Mouse (Mus musculus) left cerebral cortex, postnatal 36 days (tissue): ENCODE data around the gene Aim2. TPM values are rescaled to one million over a fixed set of nuclear protein-coding genes. Genes with fewer than 3 reads are reported as not detected.
"Not testable (repeated sequence)": the region's sequence is repeated elsewhere in the genome, so short reads cannot be mapped to it uniquely, and the experiment has no call there.

Experiments
- DNase-seq, 2 experiments: peaks; one replicate each; pipeline ENCODE4 v3.0.0; 2021 to 2022; ENCODE audit warnings: low spot score in 2 of 2, mixed read lengths in 1 of 2
- intact Hi-C: fragments of 180-260 bp; cut with DNase I; formaldehyde crosslinking; loops from one replicate; pipeline ENCODE4 v1.15.1; 2025
- total RNA-seq, 2 experiments: library from RNA; stranded (reverse); gene quantifications; 2 replicates each; pipeline ENCODE4 v1.2.3; 2021

Gene Aim2
- total RNA-seq, 2 experiments from 2014 or later = 1.3 to 2.5 TPM

- intact Hi-C loops = no loop called here
Measured at GRCm38 (mm10) chr1:173437161-173437953, 86.7 kb downstream of the Aim2 start.

DNA sequence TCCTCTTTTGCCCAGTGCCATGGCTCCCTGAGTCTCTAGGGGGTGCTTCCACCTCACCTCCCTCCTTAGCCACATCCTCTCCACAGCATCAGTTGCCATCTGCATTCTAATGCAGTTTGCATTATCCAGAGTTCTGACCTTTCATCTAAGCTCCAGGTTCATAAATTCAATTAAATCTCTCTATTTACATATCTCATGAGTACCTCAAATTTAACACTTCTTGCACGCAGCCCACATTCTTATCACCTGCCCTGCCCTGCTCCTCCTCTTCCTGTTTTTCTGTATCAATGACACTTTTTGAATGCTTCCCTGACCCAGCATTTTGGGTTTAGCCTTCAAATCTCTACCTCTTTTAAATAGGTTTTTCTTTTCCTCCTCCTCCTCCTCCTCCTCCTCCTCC, 90.0 kb downstream of the Aim2 start:
- intact Hi-C loops = no loop called here
- no peak for DNase-seq

More at GRCm38 (mm10) chr1:173437161-173437953, 86.7 kb downstream of the Aim2 start:
- no peak for DNase-seq

DNA sequence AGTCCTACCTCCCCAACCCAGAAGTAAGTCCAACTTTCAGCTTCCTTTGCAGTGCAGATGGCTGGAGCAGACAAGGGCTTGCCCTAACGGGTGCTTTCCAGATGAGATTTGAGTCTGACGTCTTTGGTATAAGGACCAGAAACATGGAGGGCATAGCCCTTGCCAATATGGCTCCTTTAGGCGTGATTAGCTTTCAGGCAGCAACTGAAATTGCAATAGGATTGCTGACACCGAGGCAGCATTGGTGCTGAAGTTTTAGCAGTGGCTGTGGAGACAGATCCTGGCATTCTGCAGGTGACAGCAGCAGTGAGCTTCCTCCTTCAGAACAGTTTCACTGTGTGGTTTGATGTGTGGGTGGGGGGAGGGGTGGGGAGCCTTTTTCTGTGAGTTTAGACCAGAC, 90.5 kb downstream of the Aim2 start:
- intact Hi-C loops = no loop called here
- DNase-seq = no peak

DNA sequence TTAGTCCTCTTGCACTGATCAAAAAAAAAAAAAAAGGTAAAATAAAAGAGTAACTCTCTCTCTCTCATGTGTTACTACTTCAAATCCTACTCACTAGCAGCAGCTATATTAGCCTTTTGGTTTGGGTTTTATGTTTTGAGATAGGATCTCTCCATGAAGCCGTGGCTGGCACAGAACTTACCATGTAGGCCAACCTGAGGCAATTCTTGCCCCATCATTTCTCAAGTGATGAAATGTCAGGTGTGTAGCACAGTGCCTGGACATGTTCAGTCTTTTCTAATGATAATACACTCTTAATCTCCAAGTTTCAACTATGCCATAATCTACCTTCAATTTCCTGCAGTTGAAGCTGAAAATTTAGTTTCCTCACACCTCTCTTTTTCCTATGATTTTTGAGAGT, 92.4 kb downstream of the Aim2 start:
- intact Hi-C loops = no loop called here
- no peak for DNase-seq

DNA sequence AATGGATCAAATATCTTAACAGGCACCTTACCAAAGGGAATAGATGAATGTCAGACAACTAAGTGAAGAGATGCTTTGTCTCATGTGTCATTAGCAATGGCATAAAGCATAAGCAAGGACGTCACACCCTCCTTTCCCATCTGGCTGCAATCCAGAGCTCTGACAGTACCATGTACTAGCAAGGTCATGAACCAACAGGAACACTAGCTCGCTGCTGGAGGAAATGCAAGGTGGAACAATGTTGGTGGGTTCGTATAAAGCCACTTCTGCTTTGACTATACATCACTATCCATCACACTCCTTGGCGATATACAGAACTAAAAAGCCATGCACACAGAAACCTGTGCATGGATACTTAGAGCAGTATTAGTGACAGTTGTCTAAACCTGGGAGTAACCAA, 96.4 kb downstream of the Aim2 start:
- intact Hi-C loops = no loop called here
- no peak for DNase-seq

GRCm38 (mm10) chr1:173450621-173451020, 99.9 kb downstream of the Aim2 start:
- no peak for DNase-seq
- intact Hi-C loops = no loop called here

GRCm38 (mm10) chr1:173451665-173452064, 101.0 kb downstream of the Aim2 start:
- DNase-seq = no peak
- intact Hi-C loops = no loop called here

DNA sequence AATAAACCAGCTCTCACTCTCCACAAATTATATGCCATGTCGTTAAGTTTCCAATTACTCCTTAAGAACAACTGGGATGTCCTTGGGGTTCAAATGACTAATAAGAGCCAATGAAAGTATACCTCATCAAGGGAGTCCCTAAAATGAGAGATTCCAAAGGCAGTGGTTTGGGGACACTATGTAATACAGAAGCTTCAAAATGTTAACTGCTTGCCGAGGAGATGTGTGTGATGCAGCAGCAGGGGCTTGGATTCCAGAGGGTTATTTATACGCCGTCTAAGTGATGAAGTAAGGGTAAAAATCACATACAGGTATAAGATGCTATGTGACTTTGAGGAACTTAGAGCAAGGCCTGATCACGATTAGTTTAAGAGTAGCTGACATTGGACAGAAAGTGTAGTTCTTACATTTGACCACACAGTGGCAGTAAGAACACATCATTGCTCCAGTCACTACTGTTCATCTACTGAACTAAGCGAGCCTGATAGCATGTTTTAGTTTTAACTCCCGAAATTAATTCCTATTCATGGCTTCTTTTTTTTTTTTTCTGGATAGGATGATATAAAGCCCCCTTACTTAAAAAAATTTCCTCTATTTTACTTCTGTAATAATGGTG, 105.6 kb downstream of the Aim2 start:
- no peak for DNase-seq
- intact Hi-C loops = loop anchor here (2.0 to 5.0 kb wide), 2 partner anchors 647 to 1011 kb away; no protein-coding TSS in a partner anchor

- intact Hi-C loops = loop anchor here (2.0 to 5.0 kb wide), 2 partner anchors 646 to 1011 kb away; no protein-coding TSS in a partner anchor
- no peak for DNase-seq
Measured at GRCm38 (mm10) chr1:173456761-173457160, 106.1 kb downstream of the Aim2 start.

DNA sequence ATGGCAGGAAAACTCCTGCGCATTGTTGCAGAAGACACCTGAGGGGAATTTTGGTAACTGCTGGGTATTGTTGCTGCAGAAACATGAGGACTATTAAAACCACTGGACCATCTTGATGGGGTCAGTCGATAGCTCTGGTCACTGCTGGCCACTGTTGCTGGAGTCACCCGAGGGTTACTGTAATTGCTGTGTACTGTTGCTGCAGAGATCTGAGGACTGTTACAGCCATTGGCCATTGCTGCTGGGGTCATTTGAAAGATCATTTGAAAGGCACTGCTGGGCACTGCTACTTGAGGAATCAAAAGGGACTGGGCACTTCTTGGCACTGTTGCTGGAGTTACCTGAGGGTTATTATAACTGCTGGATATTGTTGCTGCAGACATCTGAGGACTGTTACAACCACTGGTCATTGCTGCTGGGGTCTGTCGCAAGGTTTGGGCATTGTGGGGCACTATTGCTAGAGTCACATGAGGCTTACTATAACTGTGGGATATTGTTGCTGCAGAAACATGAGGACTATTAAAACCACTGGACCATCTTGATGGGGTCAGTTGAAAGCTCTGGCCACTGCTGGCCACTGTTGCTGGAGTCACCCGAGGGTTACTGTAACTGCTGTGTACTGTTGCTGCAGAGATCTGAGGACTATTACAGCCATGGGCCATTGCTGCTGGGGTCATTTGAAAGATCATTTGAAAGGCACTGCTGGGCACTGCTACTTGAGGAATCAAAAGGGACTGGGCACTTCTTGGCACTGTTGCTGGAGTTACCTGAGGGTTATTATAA, 129.9 kb downstream of the Aim2 start:
- intact Hi-C loops, DNase-seq: not testable (repeated sequence)

GRCm38 (mm10) chr1:173481182-173481574, 130.5 kb downstream of the Aim2 start:
- DNase-seq, intact Hi-C loops: not testable (repeated sequence)

DNA sequence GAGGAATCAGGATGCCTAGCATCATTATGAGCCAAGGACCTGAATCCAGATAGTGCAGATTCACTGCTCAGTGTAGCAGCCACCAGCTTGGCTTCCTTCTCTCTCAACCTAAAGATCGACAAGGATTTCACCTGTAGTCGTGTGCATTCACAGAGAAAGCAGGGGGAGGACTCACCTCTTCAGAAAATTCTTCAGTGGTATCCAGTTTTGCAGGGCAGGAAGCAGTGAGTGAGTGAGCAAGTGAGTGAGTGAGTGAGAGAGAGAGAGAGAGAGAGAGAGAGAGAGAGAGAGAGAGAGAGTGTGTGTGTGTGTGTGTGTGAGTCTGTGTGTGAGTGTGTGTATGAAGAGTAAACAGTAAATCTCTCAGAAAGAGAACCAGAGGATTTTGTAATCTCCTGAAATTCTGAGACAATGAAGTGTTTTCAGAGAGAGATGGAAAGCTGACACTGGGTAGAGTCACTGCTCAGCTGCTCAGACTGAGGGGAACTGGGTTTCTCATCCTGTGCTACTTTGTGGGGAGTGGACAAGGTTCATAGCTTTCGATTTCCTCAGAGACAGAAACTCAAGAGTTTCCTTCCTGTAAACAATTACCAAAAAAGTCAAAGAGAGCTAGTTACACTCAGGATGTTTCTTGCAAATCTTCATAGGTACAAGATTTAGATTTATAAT, 140.3 kb downstream of the Aim2 start, which contains the start of gene Ifi206:
TSS of gene Ifi206 (minus strand) at position 230 of the 669 bp plus-strand sequence.
- DNase-seq = not testable (repeated sequence)

GRCm38 (mm10) chr1:173491483-173491882, 140.8 kb downstream of the Aim2 start:
- intact Hi-C loops, DNase-seq: not testable (repeated sequence)

More for the DNA sequence above, 140.3 kb downstream of the Aim2 start, which contains the start of gene Ifi206:
- intact Hi-C loops = not testable (repeated sequence)

DNA sequence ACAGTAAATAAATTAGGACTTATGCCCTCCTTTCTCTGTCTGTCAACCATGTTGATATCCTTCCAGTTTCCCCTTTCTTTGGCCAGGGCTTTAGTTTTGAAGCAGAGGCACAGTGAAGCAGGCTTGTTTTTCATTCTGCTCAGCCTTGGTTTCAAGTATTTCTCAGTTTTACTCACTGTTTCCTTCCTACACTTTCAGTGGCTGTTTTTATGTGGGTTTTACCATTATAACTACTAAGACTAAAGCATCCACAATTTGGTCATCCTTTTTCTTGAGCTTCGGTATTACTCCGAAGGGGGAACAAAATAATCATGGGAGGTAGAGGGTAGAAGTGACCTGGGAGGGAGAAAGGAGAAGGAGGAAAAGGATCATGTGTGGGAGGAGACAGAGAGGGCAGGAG, 159.9 kb downstream of the Aim2 start:
- DNase-seq, intact Hi-C loops: not testable (repeated sequence)

Other genes with a start within 250 kb of the Aim2 start
- not detected for gene Olfr1408, start 213.5 kb upstream of the Aim2 start, total RNA-seq
- not detected for gene Olfr1406, start 160.2 kb upstream of the Aim2 start, total RNA-seq
- gene Olfr218, start 153.1 kb upstream of the Aim2 start, total RNA-seq = not detected
- not detected for gene Olfr1404, start 138.5 kb upstream of the Aim2 start, total RNA-seq
- gene Fcer1a, start 123.7 kb upstream of the Aim2 start, total RNA-seq = not detected
- not detected for gene Olfr418, start 84.9 kb upstream of the Aim2 start, total RNA-seq
- gene Mptx2, start 73.1 kb upstream of the Aim2 start, total RNA-seq = not detected
- gene Ackr1, start 17.1 kb upstream of the Aim2 start, total RNA-seq = 10 to 100 TPM; 83.5 to 94.7 TPM
- gene Cadm3, start 16.8 kb downstream of the Aim2 start, total RNA-seq = 100 to 1,000 TPM; 437 to 444 TPM
- not detected for gene Ifi206, start 140.2 kb downstream of the Aim2 start, total RNA-seq
- gene Ifi214, start 185.1 kb downstream of the Aim2 start, total RNA-seq = not detected
- not detected for gene Ifi213, start 248.4 kb downstream of the Aim2 start, total RNA-seq